Mouse (Mus musculus) limb, embryonic 13.5 days (tissue): ENCODE data around the gene Rassf6. TPM values are rescaled to one million over a fixed set of nuclear protein-coding genes. Genes with fewer than 3 reads are reported as not detected.
"Not testable (repeated sequence)": the region's sequence is repeated elsewhere in the genome, so short reads cannot be mapped to it uniquely, and the experiment has no call there.

Source experiments
- ATAC-seq: fragments of 200-750 bp; cut with Nextera tagmentation; 2 replicates; pipeline ENCODE4 v1.8.0; 2017; ENCODE audit warnings: low read depth, moderate number of reproducible peaks, moderate TSS enrichment; ENCODE audit not compliant: low FRiP score
- H3K27ac ChIP-seq: fragments of 300-500 bp; sonication (generic); 2 replicates; pipeline ENCODE4 v1.5.1; 2015; ENCODE audit warnings: inconsistent platforms, mild to moderate bottlenecking, moderate library complexity
- H3K27me3 ChIP-seq: fragments of 300-500 bp; sonication (generic); 2 replicates; pipeline ENCODE4 v1.6.1; 2015; ENCODE audit warnings: mild to moderate bottlenecking, inconsistent platforms
- H3K36me3 ChIP-seq: fragments of 300-500 bp; sonication (generic); 2 replicates; pipeline ENCODE4 v1.6.1; 2015; ENCODE audit warnings: inconsistent platforms, mild to moderate bottlenecking, moderate library complexity
- H3K4me1 ChIP-seq: fragments of 300-500 bp; sonication (generic); 2 replicates; pipeline ENCODE4 v1.6.1; 2015; ENCODE audit warnings: inconsistent platforms
- H3K4me2 ChIP-seq: fragments of 300-500 bp; sonication (generic); replicated peaks from 2 replicates; pipeline ENCODE4 v1.6.1; 2015; ENCODE audit warnings: inconsistent platforms, mild to moderate bottlenecking, moderate library complexity
- H3K4me3 ChIP-seq: fragments of 300-500 bp; sonication (generic); 2 replicates; pipeline ENCODE4 v1.5.1; 2015; ENCODE audit warnings: moderate library complexity, mild to moderate bottlenecking, inconsistent platforms
- H3K9ac ChIP-seq: fragments of 300-500 bp; sonication (generic); 2 replicates; pipeline ENCODE4 v1.6.1; 2015; ENCODE audit warnings: mild to moderate bottlenecking, inconsistent platforms
- H3K9me3 ChIP-seq: fragments of 300-500 bp; sonication (generic); 2 replicates; pipeline ENCODE4 v1.6.1; 2016; ENCODE audit warnings: inconsistent platforms
- WGBS: fragments of 180-500 bp; shearing (Covaris S2); methylation state at CpG from one replicate; pipeline ENCODE4 v1.1.7; 2015; 5-methylcytosine and 5-hydroxymethylcytosine counted together
- polyA plus RNA-seq: library from polyadenylated mRNA; unstranded; fragments of >200 nt; fragmentation: Nextera tagmentation; extraction: Ambion mirVana; gene quantifications from 2 replicates; pipeline ENCODE4 v1.2.1, GENCODE M21; 2015

Rassf6 gene
- polyA plus RNA-seq, 1 experiment from 2014 or later: 1.4 TPM

GRCm38 (mm10) chr5:90621726-90622125, 18.7 kb downstream of the Rassf6 start:
- Histone ChIP-seq H3K27ac (no peak overlapping the region), H3K9me3 (no peaks in the 10 kb centered on the region), H3K4me2 (no peak overlapping the region), H3K4me1 (0 out of 2 replicates have a peak, but pooled peaks cover 3% of the 10 kb centered on the region), H3K4me3 (no peak overlapping the region), H3K27me3 (no peaks in the 10 kb centered on the region), H3K9ac (no peak overlapping the region), H3K36me3 (no peaks in the 10 kb centered on the region)
- ATAC-seq: no peak
- WGBS: 92% methylated on average over 6 of the region's 6 CpGs

GRCm38 (mm10) chr5:90621316-90621715, 19.1 kb downstream of the Rassf6 start:
- H3K36me3 ChIP-seq: no peaks in the 10 kb centered on the region
- H3K4me2 ChIP-seq: no peak overlapping the region
- no peak overlapping the region for H3K27ac ChIP-seq
- 78% methylated on average over 2 of the region's 2 CpGs for WGBS
- ATAC-seq: no peak
- no peak overlapping the region for H3K9ac ChIP-seq
- no peak overlapping the region for H3K4me3 ChIP-seq
- H3K9me3 ChIP-seq: no peaks in the 10 kb centered on the region
- 0 out of 2 replicates have a peak, but pooled peaks cover 3% of the 10 kb centered on the region for H3K4me1 ChIP-seq
- H3K27me3 ChIP-seq: no peaks in the 10 kb centered on the region

GRCm38 (mm10) chr5:90617859-90618258, 22.6 kb downstream of the Rassf6 start:
- 68% methylated on average over 3 of the region's 3 CpGs for WGBS
- no peak for ATAC-seq
- H3K4me2 ChIP-seq: no peak overlapping the region

GRCm38 (mm10) chr5:90612751-90613150, 27.7 kb downstream of the Rassf6 start:
- WGBS: 88% methylated on average over 1 of the region's 1 CpGs
- H3K27me3 ChIP-seq, H3K36me3 ChIP-seq, H3K4me2 ChIP-seq, H3K4me3 ChIP-seq, ATAC-seq, H3K27ac ChIP-seq, H3K9me3 ChIP-seq, H3K9ac ChIP-seq, H3K4me1 ChIP-seq: not testable (repeated sequence)

More at GRCm38 (mm10) chr5:90617859-90618258, 22.6 kb downstream of the Rassf6 start:
- Histone ChIP-seq H3K27ac (no peak overlapping the region), H3K36me3 (no peaks in the 10 kb centered on the region), H3K4me1 (no peaks in the 10 kb centered on the region), H3K27me3 (no peaks in the 10 kb centered on the region), H3K9ac (no peak overlapping the region), H3K4me3 (no peak overlapping the region), H3K9me3 (no peaks in the 10 kb centered on the region)

- H3K27ac ChIP-seq: no peak overlapping the region
- no peak for ATAC-seq
- no peak overlapping the region for H3K9ac ChIP-seq
- no peaks in the 10 kb centered on the region for H3K27me3 ChIP-seq
- H3K4me2 ChIP-seq: no peak overlapping the region
- H3K4me1 ChIP-seq: peaks cover 10% of the 10 kb centered on the region
- H3K36me3 ChIP-seq: no peaks in the 10 kb centered on the region
- WGBS: 83% methylated on average over 6 of the region's 6 CpGs
- no peaks in the 10 kb centered on the region for H3K9me3 ChIP-seq
- H3K4me3 ChIP-seq: no peak overlapping the region
These were observed 28.4 kb downstream of the Rassf6 start for GRCm38 (mm10) chr5:90611996-90612611.

GRCm38 (mm10) chr5:90611388-90611787, 29.1 kb downstream of the Rassf6 start:
- ATAC-seq: no peak
- WGBS: 86% methylated on average over 3 of the region's 3 CpGs

GRCm38 (mm10) chr5:90608906-90609305, 31.6 kb downstream of the Rassf6 start:
- Histone ChIP-seq H3K36me3 (no peaks in the 10 kb centered on the region), H3K4me1 (peaks cover 10% of the 10 kb centered on the region), H3K9ac (no peak overlapping the region), H3K9me3 (no peaks in the 10 kb centered on the region), H3K27me3 (no peaks in the 10 kb centered on the region), H3K27ac (no peak overlapping the region), H3K4me2 (peak overlapping the region; percentile 15; the same call in 1 of the 2 replicates), H3K4me3 (no peak overlapping the region)
- peak; percentile 78; the same call in 1 of the 2 replicates for ATAC-seq
- WGBS: 30% methylated on average over 11 of the region's 11 CpGs

More at GRCm38 (mm10) chr5:90611388-90611787, 29.1 kb downstream of the Rassf6 start:
- no peak overlapping the region for H3K27ac ChIP-seq
- no peak overlapping the region for H3K4me2 ChIP-seq
- H3K4me1 ChIP-seq: peaks cover 10% of the 10 kb centered on the region
- H3K36me3 ChIP-seq: no peaks in the 10 kb centered on the region
- no peaks in the 10 kb centered on the region for H3K27me3 ChIP-seq
- no peaks in the 10 kb centered on the region for H3K9me3 ChIP-seq
- H3K4me3 ChIP-seq: no peak overlapping the region
- no peak overlapping the region for H3K9ac ChIP-seq

GRCm38 (mm10) chr5:90603407-90603923, 37.0 kb downstream of the Rassf6 start:
- Histone ChIP-seq H3K4me2 (no peak overlapping the region), H3K9ac (no peak overlapping the region), H3K27ac (no peak overlapping the region), H3K36me3 (no peaks in the 10 kb centered on the region), H3K4me1 (no peaks in the 10 kb centered on the region), H3K9me3 (no peaks in the 10 kb centered on the region), H3K4me3 (no peak overlapping the region), H3K27me3 (no peaks in the 10 kb centered on the region)
- ATAC-seq: no peak
- WGBS: 49% methylated on average over 13 of the region's 13 CpGs

- Histone ChIP-seq H3K4me3 (no peak overlapping the region), H3K36me3 (no peaks in the 10 kb centered on the region), H3K27ac (no peak overlapping the region), H3K4me2 (no peak overlapping the region), H3K4me1 (no peaks in the 10 kb centered on the region), H3K9me3 (no peaks in the 10 kb centered on the region), H3K9ac (no peak overlapping the region), H3K27me3 (no peaks in the 10 kb centered on the region)
- WGBS: 18% methylated on average over 6 of the region's 6 CpGs
- no peak for ATAC-seq
These were observed 39.0 kb downstream of the Rassf6 start for GRCm38 (mm10) chr5:90601469-90601868.

GRCm38 (mm10) chr5:90596155-90596554, 44.3 kb downstream of the Rassf6 start:
- Histone ChIP-seq H3K9ac (no peak overlapping the region), H3K4me1 (peaks cover 10% of the 10 kb centered on the region; the same call in 1 of the 2 replicates)

GRCm38 (mm10) chr5:90594945-90595344, 45.5 kb downstream of the Rassf6 start:
- Histone ChIP-seq H3K4me1 (peaks cover 12% of the 10 kb centered on the region; the same call in 1 of the 2 replicates), H3K36me3 (no peaks in the 10 kb centered on the region), H3K27ac (no peak overlapping the region), H3K9me3 (no peaks in the 10 kb centered on the region), H3K4me3 (no peak overlapping the region), H3K4me2 (no peak overlapping the region), H3K9ac (no peak overlapping the region), H3K27me3 (no peaks in the 10 kb centered on the region)
- ATAC-seq: no peak
- WGBS: 84% methylated on average over 13 of the region's 13 CpGs

More at GRCm38 (mm10) chr5:90596155-90596554, 44.3 kb downstream of the Rassf6 start:
- Histone ChIP-seq H3K27me3 (no peaks in the 10 kb centered on the region), H3K9me3 (no peaks in the 10 kb centered on the region), H3K36me3 (no peaks in the 10 kb centered on the region), H3K4me2 (no peak overlapping the region), H3K4me3 (no peak overlapping the region), H3K27ac (no peak overlapping the region)
- ATAC-seq: no peak
- 83% methylated on average over 6 of the region's 6 CpGs for WGBS

GRCm38 (mm10) chr5:90591936-90592335, 48.5 kb downstream of the Rassf6 start:
- no peak for ATAC-seq
- Histone ChIP-seq H3K9ac (no peak overlapping the region), H3K4me2 (no peak overlapping the region), H3K27ac (no peak overlapping the region), H3K36me3 (no peaks in the 10 kb centered on the region), H3K9me3 (no peaks in the 10 kb centered on the region), H3K4me3 (no peak overlapping the region), H3K27me3 (0 out of 2 replicates have a peak, but pooled peaks cover 6% of the 10 kb centered on the region), H3K4me1 (peaks cover 12% of the 10 kb centered on the region; the same call in 1 of the 2 replicates)
- 74% methylated on average over 6 of the region's 6 CpGs for WGBS
